Mouse (Mus musculus) CD4-positive, CD25-positive, alpha-beta regulatory T cell, adult 9 weeks (primary cell): ENCODE results near the gene Mmp9. TPM values are rescaled to one million over a fixed set of nuclear protein-coding genes. Genes with fewer than 3 reads are reported as not detected.

Source experiments
- polyA plus RNA-seq: library from polyadenylated mRNA; unstranded; fragments of 100-300 nt; shearing (Covaris generic); gene quantifications from one replicate; pipeline ENCODE4 v1.2.1, GENCODE M21; 2017

Mmp9 gene
- polyA plus RNA-seq: 8.8 TPM

DNA sequence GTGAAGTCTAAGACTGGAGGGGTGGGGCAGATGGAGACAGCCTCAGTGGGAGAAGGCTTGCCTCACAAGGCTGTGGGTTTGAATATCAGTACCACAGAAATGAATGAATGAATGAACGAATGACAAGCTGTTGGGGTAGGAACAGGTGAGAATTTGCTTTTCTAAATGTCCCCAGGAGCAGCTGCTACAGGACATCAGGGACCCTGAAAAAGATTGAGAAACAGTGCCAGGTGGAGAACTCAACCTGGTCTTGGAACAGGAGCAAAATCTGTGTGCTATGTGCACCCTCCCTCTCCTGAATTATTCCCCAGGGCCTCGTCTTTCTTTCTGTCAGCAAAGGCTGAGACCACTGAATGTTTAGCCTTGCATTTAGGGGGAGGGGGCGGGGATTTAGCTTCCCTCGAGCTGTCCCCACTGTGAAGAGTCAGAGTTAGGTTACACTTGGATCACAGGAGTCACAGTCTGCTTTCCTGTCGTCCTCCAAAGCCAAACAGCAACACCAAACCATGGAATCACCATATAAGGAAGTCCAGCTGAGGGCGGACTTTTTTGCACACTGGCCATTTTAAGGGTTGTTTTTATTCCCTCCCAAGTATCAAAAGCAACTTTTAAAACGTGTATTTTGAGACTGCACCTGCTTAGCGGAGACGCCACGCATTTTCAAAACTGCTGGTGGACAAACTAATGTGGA, at the start of gene Mmp9:
Gene Mmp9 (plus strand): TSS at position 641 of the 691 bp plus-strand sequence.

DNA sequence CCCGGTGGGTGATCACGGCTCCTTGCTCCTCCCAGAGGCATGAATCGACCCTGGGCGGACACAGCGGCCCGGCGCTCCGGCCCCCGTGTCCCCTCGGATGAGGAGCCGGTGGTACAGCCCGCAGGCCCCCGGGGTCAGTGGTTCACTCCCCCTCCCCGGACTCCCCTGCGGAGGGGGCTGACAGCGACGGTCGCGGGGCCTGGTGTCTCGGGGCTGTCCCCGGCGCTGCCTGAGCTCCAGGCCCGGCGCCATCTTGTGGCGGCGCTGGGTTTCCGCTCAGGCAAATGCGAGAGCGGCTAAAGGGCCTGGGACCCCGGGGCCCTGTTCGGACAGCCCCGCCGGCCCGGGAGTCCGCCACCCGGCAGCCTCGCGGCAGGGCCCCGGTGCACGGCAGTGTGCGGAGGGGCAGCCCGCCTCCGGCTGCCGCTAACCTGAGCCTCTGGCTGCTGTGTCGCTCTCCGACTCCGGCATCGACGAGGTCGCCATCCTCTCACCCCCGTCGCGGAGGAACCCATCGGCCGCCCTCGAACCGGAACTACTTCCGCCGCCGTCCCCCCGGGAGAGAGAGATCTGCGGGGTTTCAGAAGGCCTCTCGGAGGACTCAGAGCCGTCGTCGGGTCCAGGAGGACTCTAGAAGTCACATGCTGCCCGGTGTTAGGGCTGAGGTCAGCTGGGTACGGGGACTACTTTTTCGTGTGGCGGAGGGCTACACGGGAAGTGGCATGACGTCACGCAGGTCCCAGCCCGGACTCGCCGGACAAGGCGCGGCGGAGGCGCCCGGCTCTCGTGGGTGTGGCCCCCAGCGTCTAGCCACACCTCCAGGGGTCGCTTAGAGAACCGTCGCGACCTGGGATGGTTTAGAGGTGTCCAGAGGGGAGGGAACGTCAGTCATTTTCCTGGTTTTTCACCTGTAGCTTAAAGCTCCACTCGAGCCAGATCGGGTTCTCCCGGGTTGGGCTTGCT, 29.2 kb upstream of the Mmp9 start, which contains the start of gene Zfp335:
Gene Zfp335 (minus strand): TSS at position 672 of the 963 bp plus-strand sequence.

GRCm38 (mm10) chr2:164960716-164961441, 20.3 kb downstream of the Mmp9 start, which contains the start of gene Slc12a5:
TSS of gene Slc12a5 (plus strand) at chr2:164960802.

Other genes starting within 250 kb of the Mmp9 start
- not detected for gene Spint4, start 242.3 kb upstream of the Mmp9 start, polyA plus RNA-seq
- gene Spint5, start 225.5 kb upstream of the Mmp9 start, polyA plus RNA-seq: not detected
- gene Wfdc3, start 194.8 kb upstream of the Mmp9 start, polyA plus RNA-seq: not detected
- gene Dnttip1, start 194.8 kb upstream of the Mmp9 start, polyA plus RNA-seq: 10.4 TPM
- gene Ube2c, start 170.9 kb upstream of the Mmp9 start, polyA plus RNA-seq: 8.4 TPM
- gene Tnnc2, start 160.8 kb upstream of the Mmp9 start, polyA plus RNA-seq: not detected
- 6.5 TPM for gene Snx21, start 155.0 kb upstream of the Mmp9 start, polyA plus RNA-seq
- gene Acot8, start 135.9 kb upstream of the Mmp9 start, polyA plus RNA-seq: 43.9 TPM
- gene Zswim3, start 135.7 kb upstream of the Mmp9 start, polyA plus RNA-seq: 9.8 TPM
- 27.5 TPM for gene Zswim1, start 118.1 kb upstream of the Mmp9 start, polyA plus RNA-seq
- 0.72 TPM for gene Spata25, start 112.2 kb upstream of the Mmp9 start, polyA plus RNA-seq
- gene Ctsa, start 107.9 kb upstream of the Mmp9 start, polyA plus RNA-seq: 218 TPM
- 2.6 TPM for gene Neurl2, start 107.3 kb upstream of the Mmp9 start, polyA plus RNA-seq
- 0.98 TPM for gene Pltp, start 83.1 kb upstream of the Mmp9 start, polyA plus RNA-seq
- 155 TPM for gene Pcif1, start 61.5 kb upstream of the Mmp9 start, polyA plus RNA-seq
- gene Zfp335, start 29.0 kb upstream of the Mmp9 start, polyA plus RNA-seq: 42.1 TPM
- not detected for gene Slc12a5, start 20.0 kb downstream of the Mmp9 start, polyA plus RNA-seq
- 44.9 TPM for gene Ncoa5, start 94.1 kb downstream of the Mmp9 start, polyA plus RNA-seq
- 0.40 TPM for gene Cd40, start 114.8 kb downstream of the Mmp9 start, polyA plus RNA-seq
- not detected for gene 1700025C18Rik, start 150.0 kb downstream of the Mmp9 start, polyA plus RNA-seq